ENCODE assay signal across 8 mouse cellular contexts in genomic region chr1:118981943-118982804, GRCm38 (mm10).
DNase-seq lines count a peak whose midpoint lies in the region; ATAC-seq and TF ChIP-seq lines count a peak whose summit lies in the region.

No protein-coding gene starts in this region.

- H3K4me3 ChIP-seq in hindbrain, embryonic 10.5 days = peak overlapping the region; percentile 1; the same call in 1 of the 2 replicates
- no peak overlapping the region for H3K4me3 ChIP-seq in midbrain, embryonic 11.5 days (ENCODE audit: low read depth, low read length)
- peak overlapping the region; percentile 30 for H3K4me3 ChIP-seq in small intestine, adult 2 months (ENCODE audit: low read depth, low read length)

- peak; percentile 35 for DNase-seq in urinary bladder, postnatal 25 days (ENCODE audit: low spot score)
- no peak for DNase-seq in urinary bladder, postnatal 10 days (ENCODE audit: low spot score)
- peak; percentile 10 to 18 for DNase-seq in frontal cortex, postnatal 36 days (ENCODE audit: low spot score in 2 of 2)
- peak; percentile 75 for DNase-seq in hindbrain, embryonic 10.5 days (ENCODE audit: low spot score)
- peak; percentile 41 to 55 for DNase-seq in left cerebral cortex, postnatal 14 days (ENCODE audit: low spot score in 2 of 2)
- DNase-seq in midbrain, embryonic 11.5 days (ENCODE audit: low spot score, missing footprints) = no peak
- DNase-seq in spleen, adult 18-20 months = no peak

- intact Hi-C loops in left cerebral cortex, postnatal 14 days (cut with DNase I) = no loop called here

- 28% methylated on average over 16 of the region's 16 CpGs for WGBS in hindbrain, embryonic 10.5 days
- WGBS in midbrain, embryonic 11.5 days = 36% methylated on average over 16 of the region's 16 CpGs
- 39% methylated on average over 16 of the region's 16 CpGs for WGBS in small intestine, adult 2 months

- no peak for TF ChIP-seq CTCF in small intestine, adult 2 months (IDR thresholded peaks at IDR 0.05; ENCODE audit: extremely low read depth, insufficient read length, insufficient replicate concordance, low read depth, low read length)

- TF ChIP-seq POLR2A in small intestine, adult 2 months (IDR thresholded peaks at IDR 0.05; ENCODE audit: low read depth, low read length) = no peak

- H3K4me2 ChIP-seq in midbrain, embryonic 11.5 days = no peak overlapping the region

- H3K9me3 ChIP-seq in hindbrain, embryonic 10.5 days = no peaks in the 10 kb centered on the region
- no peaks in the 10 kb centered on the region for H3K9me3 ChIP-seq in midbrain, embryonic 11.5 days (ENCODE audit: control insufficient read depth, low read length)

- H3K9ac ChIP-seq in midbrain, embryonic 11.5 days (ENCODE audit: low read length) = no peak overlapping the region

- H3K27me3 ChIP-seq in hindbrain, embryonic 10.5 days (ENCODE audit: insufficient read depth, poor library complexity, severe bottlenecking) = no peaks in the 10 kb centered on the region
- H3K27me3 ChIP-seq in midbrain, embryonic 11.5 days (ENCODE audit: control insufficient read depth, insufficient read depth, low read length) = no peaks in the 10 kb centered on the region
- H3K27me3 ChIP-seq in small intestine, adult 2 months (ENCODE audit: control insufficient read depth, insufficient read depth, low read length) = no peaks in the 10 kb centered on the region

- ATAC-seq in midbrain, embryonic 11.5 days (ENCODE audit: low FRiP score) = peak; percentile 68

- peaks cover 49% of the 10 kb centered on the region for H3K4me1 ChIP-seq in hindbrain, embryonic 10.5 days (replicated peaks)
- H3K4me1 ChIP-seq in midbrain, embryonic 11.5 days (ENCODE audit: control insufficient read depth, insufficient read depth, low read length) = peaks cover 27% of the 10 kb centered on the region
- H3K4me1 ChIP-seq in small intestine, adult 2 months (ENCODE audit: control insufficient read depth, insufficient read depth, insufficient read length, low read length) = no peaks in the 10 kb centered on the region

- peak overlapping the region; percentile 73 for H3K27ac ChIP-seq in hindbrain, embryonic 10.5 days
- H3K27ac ChIP-seq in midbrain, embryonic 11.5 days (ENCODE audit: low read depth, low read length) = no peak overlapping the region; the same call in 1 of the 2 replicates
- H3K27ac ChIP-seq in small intestine, adult 2 months (ENCODE audit: insufficient read depth, low read depth, low read length) = peak overlapping the region; percentile 85

- peaks cover 24% of the 10 kb centered on the region for H3K36me3 ChIP-seq in hindbrain, embryonic 10.5 days
- H3K36me3 ChIP-seq in midbrain, embryonic 11.5 days (ENCODE audit: control insufficient read depth, insufficient read depth, low read length) = no peaks in the 10 kb centered on the region
- H3K36me3 ChIP-seq in small intestine, adult 2 months (ENCODE audit: control insufficient read depth, insufficient read depth, low read length) = no peaks in the 10 kb centered on the region

Comparison
In these comparisons a context has a peak if more than half of its experiments do, and no peak if none do; other contexts are left out.
1. DNase-seq: peak in urinary bladder, postnatal 25 days (single experiment), frontal cortex, postnatal 36 days (2 of 2), hindbrain, embryonic 10.5 days (single experiment) and left cerebral cortex, postnatal 14 days (2 of 2); none in urinary bladder, postnatal 10 days (single experiment), midbrain, embryonic 11.5 days (single experiment) and spleen, adult 18-20 months (0 of 2).